Mouse (Mus musculus) heart, adult 2 months (tissue): ENCODE results near the gene Pnkp.

Source experiments
- CTCF ChIP-seq: fragments of 200-600 bp; IDR thresholded peaks from 2 replicates; pipeline ENCODE4 v1.8.1; 2022; ENCODE audit warnings: antibody characterized with exemption, mild to moderate bottlenecking, moderate library complexity
- POLR2A ChIP-seq: fragments of 200-500 bp; IDR thresholded peaks from 2 replicates; pipeline ENCODE4 v1.6.1; 2011; ENCODE audit warnings: mild to moderate bottlenecking, low read depth, low read length, control low read depth; ENCODE audit not compliant: insufficient read depth

DNA sequence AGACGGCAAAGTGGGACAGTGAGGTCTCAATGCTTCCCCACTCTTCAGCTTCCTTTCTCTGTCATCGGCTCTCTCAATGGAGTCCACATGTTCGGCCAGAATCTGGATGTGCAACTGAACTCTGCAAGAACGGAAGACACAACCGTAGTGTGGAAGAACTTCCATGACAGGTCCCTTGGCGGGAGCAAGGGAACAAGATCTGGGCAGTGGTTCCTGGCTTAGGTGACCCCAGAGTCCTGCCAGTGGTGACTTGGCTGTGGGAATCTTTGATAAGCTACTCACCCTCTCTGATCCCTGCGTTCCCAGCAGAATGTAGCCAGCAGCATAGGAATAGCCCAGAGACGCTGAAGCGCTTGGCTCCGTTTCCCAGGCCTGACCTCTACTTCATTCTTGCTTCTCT, 39.6 kb downstream of the Pnkp start:
- TF ChIP-seq CTCF (no peak), POLR2A (no peak)
